Mouse (Mus musculus) B cell, adult 2 months (primary cell): ENCODE data around the gene Cacna1c.

ENCODE experiments used
- DNase-seq, 2 experiments: peaks; one replicate each; pipeline ENCODE4 v3.0.0; 2022

Cacna1c gene

GRCm38 (mm10) chr6:119089173-119089572, 107.0 kb downstream of the Cacna1c start:
- no peak for DNase-seq

DNA sequence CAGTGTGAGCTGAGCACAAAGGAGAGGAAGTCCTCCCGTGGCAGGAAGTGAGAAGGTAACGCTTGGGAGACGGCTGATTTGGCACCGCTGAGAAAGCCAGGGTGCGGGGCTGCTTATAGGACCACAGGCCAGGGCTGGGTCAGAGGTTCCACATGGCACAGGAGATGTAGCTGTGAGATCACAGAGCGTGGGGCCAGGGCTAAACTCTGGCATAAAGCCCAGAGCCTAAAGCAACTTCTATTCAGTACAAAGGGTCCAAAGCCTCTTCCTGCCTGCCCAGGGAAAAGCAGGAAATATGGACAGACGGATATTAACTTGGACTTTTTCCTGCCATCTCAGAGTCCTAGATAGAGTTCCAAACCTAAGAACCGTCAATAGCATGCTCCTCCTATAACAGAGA, 107.8 kb downstream of the Cacna1c start:
- no peak for DNase-seq

DNA sequence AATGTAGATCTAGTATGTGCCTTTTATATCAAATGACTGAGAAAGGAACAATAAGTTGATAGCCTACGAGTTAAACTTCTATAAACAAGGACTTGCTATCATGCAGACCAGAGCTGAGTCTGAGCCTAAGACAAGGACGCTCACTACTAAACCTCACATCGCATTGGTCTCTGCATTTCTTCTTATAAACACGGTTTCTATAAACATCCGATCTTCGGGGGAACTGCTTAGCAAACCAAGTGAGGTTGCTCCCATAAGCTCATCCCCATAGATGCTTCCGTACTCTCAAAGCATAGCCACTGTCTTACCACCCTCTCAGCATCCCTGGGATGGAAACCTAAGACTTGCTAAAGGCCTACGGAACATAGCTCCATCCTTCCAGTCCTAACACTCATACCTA, 108.3 kb downstream of the Cacna1c start:
- no peak for DNase-seq

DNA sequence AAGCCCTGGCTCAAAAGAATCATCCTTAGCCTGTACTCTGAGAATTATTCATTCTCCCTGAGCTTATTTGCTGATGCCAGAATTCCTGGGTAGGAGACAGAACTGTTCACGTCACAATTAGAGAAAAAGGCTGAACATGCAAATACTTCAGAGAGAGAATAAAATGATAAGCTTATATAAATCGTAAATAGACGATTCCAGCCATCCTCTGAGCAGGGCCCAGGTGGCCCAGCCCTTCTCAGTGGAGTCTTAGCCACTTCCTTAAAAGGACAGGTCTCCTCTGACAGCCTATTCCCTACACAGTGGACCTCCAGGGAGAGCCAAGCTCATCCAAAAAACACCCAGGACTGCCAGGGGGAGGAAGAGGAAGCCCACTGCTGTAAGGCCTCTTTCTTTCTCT, 110.4 kb downstream of the Cacna1c start:
- DNase-seq, result no peak

GRCm38 (mm10) chr6:119084532-119084931, 111.7 kb downstream of the Cacna1c start:
- no peak for DNase-seq

GRCm38 (mm10) chr6:119083559-119083958, 112.7 kb downstream of the Cacna1c start:
- DNase-seq, result no peak

GRCm38 (mm10) chr6:119082662-119083061, 113.6 kb downstream of the Cacna1c start:
- DNase-seq, result no peak

- DNase-seq, result no peak
Measured at GRCm38 (mm10) chr6:119081650-119082049, 114.6 kb downstream of the Cacna1c start.

GRCm38 (mm10) chr6:119079626-119080025, 116.6 kb downstream of the Cacna1c start:
- no peak for DNase-seq

- DNase-seq, result no peak
Measured at GRCm38 (mm10) chr6:119078912-119079311, 117.3 kb downstream of the Cacna1c start.

DNA sequence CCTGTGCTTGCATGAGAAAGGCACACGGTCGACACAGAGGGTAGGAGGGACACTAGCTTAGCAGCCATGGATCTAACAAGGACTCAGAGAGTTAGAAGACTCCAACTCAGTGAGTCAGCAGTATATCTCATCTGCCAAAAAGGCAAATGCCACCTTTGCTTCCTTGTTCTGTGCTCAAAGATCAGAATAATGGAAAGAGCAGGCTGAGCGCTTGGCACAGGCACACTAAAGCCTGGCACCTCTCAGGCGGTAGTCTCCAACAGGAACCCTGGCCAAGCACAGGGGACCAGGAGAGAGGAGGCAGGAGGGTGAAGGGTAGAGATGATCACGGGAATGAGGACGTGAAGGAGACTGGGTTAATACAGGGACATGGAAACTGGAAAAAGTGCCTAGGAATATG, 119.0 kb downstream of the Cacna1c start:
- no peak for DNase-seq

DNA sequence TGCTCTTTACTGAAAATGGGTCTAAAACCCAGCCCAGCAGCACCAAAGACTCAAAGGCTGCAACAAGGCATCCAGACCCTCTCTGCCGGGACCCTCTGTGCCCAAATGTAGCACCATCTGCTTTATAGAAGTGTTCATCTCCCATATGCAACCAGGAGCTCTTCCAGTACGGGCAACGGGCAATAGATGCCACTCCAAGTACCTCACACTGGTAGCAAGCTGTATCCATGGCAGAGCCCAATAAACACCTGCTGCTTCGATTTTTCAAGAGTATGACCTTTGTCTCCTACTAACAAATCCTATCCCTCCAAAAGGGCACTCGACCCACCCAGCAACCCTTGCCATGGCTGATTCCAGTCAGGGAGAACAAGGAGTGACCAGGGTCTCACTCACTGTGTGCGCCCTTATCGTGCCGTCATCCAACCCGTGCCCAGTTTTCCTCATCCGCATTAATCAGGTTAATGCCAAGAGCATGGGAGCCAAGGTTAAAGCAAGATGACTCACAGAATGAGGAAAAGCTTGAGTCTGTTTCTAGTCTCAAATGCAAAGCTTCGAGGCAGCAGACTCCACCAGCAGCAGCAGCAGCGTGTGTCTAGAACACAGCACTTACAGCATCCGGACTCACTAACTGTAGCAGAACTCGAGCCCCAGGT, 122.7 kb downstream of the Cacna1c start:
- DNase-seq, result no peak

GRCm38 (mm10) chr6:119072772-119073171, 123.4 kb downstream of the Cacna1c start:
- DNase-seq, result no peak

GRCm38 (mm10) chr6:119070771-119071170, 125.4 kb downstream of the Cacna1c start:
- DNase-seq, result no peak

DNA sequence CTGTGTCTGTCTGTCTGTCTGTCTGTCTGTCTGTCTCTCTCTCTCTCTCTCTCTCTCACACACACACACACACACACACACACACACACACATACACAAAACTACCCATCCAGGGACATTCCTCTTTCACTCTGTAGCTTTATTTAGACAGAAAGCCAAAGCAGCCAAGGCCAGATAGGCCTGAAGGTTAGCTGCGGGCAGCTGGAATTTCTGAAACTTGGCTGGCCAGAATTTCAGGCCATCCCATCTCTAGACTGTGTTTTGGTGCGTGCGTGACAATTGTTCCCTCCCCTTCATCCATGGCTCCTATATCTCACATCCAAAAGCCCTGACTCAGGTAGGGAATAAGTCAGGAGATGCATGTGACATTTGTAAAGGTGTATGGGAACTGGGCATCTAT, 125.9 kb downstream of the Cacna1c start:
- DNase-seq, result no peak

- no peak for DNase-seq
Measured at GRCm38 (mm10) chr6:119069145-119069544, 127.1 kb downstream of the Cacna1c start.

DNA sequence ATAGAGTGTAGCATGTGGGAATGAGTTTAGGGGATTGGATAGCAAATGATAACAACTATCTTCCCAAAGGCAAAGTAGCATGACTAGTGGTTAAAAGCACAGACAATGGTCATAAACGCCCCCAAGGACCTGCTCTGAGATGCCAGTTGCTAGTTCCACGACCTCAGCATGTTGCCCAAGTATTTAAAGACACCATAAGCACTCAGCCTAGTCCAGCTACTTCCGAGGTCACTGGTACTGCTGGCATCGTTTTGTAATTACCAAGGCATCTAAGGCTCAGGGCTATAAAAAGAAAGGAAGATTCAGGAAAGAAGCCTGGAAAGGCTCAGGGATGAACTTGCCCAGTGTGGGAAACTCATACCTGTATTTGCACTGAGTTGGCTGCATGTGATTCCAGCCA, 127.6 kb downstream of the Cacna1c start:
- no peak for DNase-seq

GRCm38 (mm10) chr6:119064961-119065360, 131.3 kb downstream of the Cacna1c start:
- DNase-seq, result no peak

DNA sequence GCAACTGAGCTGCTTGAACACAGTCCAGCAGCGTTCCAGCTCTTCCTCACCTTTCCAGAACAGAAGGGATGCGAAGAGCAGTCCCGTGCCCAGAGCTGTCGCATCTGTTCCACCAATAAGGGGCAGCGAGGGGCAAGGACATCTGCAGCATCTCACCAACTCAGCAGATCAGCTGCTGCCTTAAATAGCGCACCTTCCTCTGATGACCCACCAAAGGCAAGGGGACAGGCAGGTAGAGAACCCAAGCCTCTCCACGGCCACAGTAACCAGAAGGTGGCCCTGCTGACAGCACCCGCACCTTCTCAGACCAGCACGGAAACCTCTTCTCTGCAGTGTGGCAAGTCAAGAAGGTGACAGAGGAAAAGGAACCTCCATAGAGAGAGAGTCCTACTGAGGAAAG, 131.8 kb downstream of the Cacna1c start:
- DNase-seq, result no peak

- no peak for DNase-seq
Measured at GRCm38 (mm10) chr6:119062695-119063094, 133.5 kb downstream of the Cacna1c start.

DNA sequence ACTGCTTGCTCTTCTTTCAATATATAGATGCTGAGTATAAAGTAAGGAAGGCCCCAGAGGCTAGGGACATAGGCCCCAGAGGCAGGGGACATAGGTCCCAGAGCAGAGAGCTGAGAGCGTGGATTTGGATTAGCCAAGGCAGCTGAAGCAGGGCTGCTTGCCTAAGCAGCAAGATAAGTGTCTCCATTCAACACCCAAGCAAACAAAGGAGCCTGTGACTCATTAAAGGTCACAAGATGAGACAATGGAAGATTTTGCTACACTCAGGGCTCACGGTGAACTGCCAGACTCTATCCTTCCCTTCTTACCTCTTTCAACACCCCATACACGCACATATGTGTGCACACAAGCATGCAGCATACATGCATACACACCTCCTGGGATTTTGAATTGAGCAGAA, 137.3 kb downstream of the Cacna1c start:
- no peak for DNase-seq

DNA sequence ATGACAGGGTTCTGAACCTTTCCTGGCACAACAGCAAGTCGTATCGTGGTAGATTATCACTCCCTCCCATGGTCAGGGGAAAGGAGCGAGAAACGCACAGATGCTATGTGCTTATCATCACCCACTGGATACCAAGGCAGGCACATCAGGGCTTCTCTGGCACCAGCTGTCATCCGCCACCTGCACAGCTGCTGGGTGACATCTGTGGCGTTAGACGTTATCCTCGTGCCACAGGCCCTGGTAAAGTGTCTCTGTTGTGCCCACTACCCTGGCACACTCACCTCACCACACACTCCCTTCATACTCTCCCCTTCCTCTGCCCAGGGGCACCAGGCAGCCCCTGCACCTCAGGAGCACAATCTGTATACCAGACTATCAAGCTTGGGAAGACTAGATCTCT, 137.8 kb downstream of the Cacna1c start:
- DNase-seq, result no peak

DNA sequence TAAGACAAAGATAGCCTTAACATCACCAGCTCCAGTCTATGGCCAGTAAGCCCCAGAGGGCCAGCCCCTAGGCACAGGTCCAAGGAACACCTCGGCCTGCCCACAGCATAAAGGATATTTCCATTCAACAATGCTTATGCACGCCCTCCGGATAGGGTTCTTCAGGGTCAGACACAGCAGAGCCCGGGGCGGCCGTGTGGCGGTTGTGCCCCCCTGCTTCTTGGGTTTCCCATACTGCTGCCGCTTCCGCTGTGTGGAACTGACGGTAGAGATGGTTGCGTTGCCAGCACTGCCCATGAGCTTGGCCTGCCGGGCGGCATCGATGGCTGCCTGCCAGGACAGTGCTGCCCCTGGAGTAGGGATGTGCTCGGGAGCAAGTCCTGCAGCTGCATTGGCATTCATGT, 139.1 kb downstream of the Cacna1c start:
- DNase-seq, result no peak

DNA sequence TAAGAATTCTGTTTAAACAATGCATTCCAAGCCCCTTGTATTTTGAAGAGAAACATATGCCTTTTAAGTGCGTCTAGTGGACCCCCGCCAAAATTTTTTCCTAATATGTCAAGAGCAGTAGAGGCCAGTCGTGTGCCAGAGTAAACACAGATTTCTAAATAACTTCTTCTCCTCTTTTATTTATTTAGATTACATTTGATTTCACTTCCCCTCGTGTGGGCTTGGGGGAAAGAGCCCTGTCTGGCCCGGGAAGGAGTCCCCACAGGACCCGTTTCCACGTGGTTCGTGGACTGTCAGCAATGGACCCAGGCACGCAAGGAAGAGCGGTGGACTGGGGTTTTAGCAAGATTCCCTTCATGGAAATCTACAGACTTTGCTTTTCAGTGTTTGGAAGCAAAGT, 143.4 kb downstream of the Cacna1c start:
- DNase-seq, result no peak

DNA sequence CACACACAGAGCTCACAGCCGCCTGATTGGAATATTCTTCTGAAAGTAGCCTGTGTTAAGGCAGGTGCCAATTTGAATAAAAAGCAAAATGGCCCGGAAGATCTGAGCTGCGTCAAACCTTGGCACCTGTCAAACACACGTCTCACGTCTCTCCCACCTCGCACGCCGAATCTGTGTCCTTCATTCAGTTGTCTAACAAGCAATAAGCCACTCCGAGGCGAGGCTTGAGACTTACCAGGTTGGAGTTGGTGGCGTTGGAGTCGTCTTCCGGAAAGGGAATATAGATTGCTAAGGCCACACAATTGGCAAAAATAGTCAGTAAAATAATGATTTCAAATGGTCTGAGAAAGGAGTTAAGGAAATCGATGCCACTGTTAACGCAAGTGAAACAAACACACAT, 143.9 kb downstream of the Cacna1c start:
- DNase-seq, result no peak

GRCm38 (mm10) chr6:119051721-119052120, 144.5 kb downstream of the Cacna1c start:
- no peak for DNase-seq
